Mouse (Mus musculus) CH12.LX (cell line): ENCODE measurements around the gene Fam214a. TPM values are rescaled to one million over a fixed set of nuclear protein-coding genes. Genes with fewer than 3 reads are reported as not detected.

Experiments used
- DNase-seq: peaks from one replicate; pipeline ENCODE4 v3.0.0-alpha.2; 2013; ENCODE audit errors: extremely low read depth
- H3K27ac ChIP-seq: 2 replicates; pipeline ENCODE4 v1.5.1; 2012; ENCODE audit warnings: low read depth, mild to moderate bottlenecking, control low read depth, moderate library complexity; ENCODE audit not compliant: insufficient read depth
- H3K27me3 ChIP-seq: replicated peaks from 2 replicates; pipeline ENCODE3; 2012; ENCODE audit warnings: inconsistent platforms
- H3K36me3 ChIP-seq, 2 experiments: replicated peaks in 1 of 2; 2 replicates each; pipeline versions ENCODE3 to v1.6.1; 2012; ENCODE audit warnings: inconsistent platforms in 1 of 2, low read length in 1 of 2, mild to moderate bottlenecking in 1 of 2, mixed read lengths in 1 of 2, moderate library complexity in 1 of 2; ENCODE audit not compliant: control insufficient read depth in 1 of 2, insufficient read depth in 1 of 2
- H3K4me1 ChIP-seq, 2 experiments: 2 replicates each; pipeline ENCODE4 v1.6.1; 2012; ENCODE audit warnings: inconsistent platforms in 1 of 2, moderate library complexity in 1 of 2; ENCODE audit not compliant: insufficient read depth in 2 of 2, control insufficient read depth in 1 of 2
- H3K4me2 ChIP-seq: 2 replicates; pipeline ENCODE4 v1.6.1; 2012; ENCODE audit warnings: low read depth, mild to moderate bottlenecking, control low read depth; ENCODE audit not compliant: poor library complexity, insufficient read depth, severe bottlenecking
- H3K4me3 ChIP-seq, 3 experiments: fragments of 150-350 bp in 1 of 3; sonication (generic) in 1 of 3; replicated peaks in 1 of 3; 2 replicates each; pipeline versions ENCODE3 to v1.5.1; 2011 to 2012; ENCODE audit warnings: low read depth in 2 of 3, low read length in 2 of 3, mild to moderate bottlenecking in 2 of 3, moderate library complexity in 2 of 3, control low read depth in 1 of 3, improper control_type of control experiment in 1 of 3, inconsistent platforms in 1 of 3, mixed read lengths in 1 of 3; ENCODE audit not compliant: poor library complexity in 1 of 3
- H3K79me2 ChIP-seq: replicated peaks from 2 replicates; pipeline ENCODE4 v1.6.1; 2012; ENCODE audit warnings: mild to moderate bottlenecking, moderate library complexity; ENCODE audit not compliant: control insufficient read depth, poor library complexity, insufficient read depth, severe bottlenecking; ENCODE audit errors: extremely low read depth
- H3K9ac ChIP-seq: 2 replicates; pipeline ENCODE4 v1.6.1; 2012; ENCODE audit warnings: low read depth, mild to moderate bottlenecking, control low read depth, moderate library complexity; ENCODE audit not compliant: insufficient read depth
- H3K9me3 ChIP-seq: replicated peaks from 2 replicates; pipeline ENCODE3; 2012; ENCODE audit warnings: low read length, inconsistent platforms, mixed read lengths
- CHD1 ChIP-seq: IDR thresholded peaks from 2 replicates; pipeline ENCODE4 v1.6.1; 2012; ENCODE audit warnings: low read depth, low read length, improper control_type of control experiment, inconsistent platforms
- CHD2 ChIP-seq: IDR thresholded peaks from 2 replicates; pipeline ENCODE4 v1.6.1; 2011; ENCODE audit warnings: low read length, improper control_type of control experiment
- CTCF ChIP-seq, 2 experiments: IDR thresholded peaks in 1 of 2; conservative IDR thresholded peaks in 1 of 2; 2 replicates each; pipeline ENCODE4 v1.5.1; 2011 to 2012; ENCODE audit warnings: low read depth in 2 of 2, low read length in 2 of 2, improper control_type of control experiment in 1 of 2, inconsistent platforms in 1 of 2, mild to moderate bottlenecking in 1 of 2, moderate library complexity in 1 of 2
- EP300 ChIP-seq: IDR thresholded peaks from 2 replicates; pipeline ENCODE4 v1.6.1; 2011; ENCODE audit warnings: low read length, improper control_type of control experiment
- KAT2A ChIP-seq: IDR thresholded peaks from 2 replicates; pipeline ENCODE4 v1.6.1; 2012; ENCODE audit warnings: low read length, improper control_type of control experiment, inconsistent platforms; ENCODE audit not compliant: insufficient replicate concordance
- MYC ChIP-seq: IDR thresholded peaks from 2 replicates; pipeline ENCODE4 v1.6.1; 2011; ENCODE audit warnings: low read depth, mild to moderate bottlenecking, improper control_type of control experiment, low read length
- NRF1 ChIP-seq: IDR thresholded peaks from 2 replicates; pipeline ENCODE4 v1.6.1; 2014; ENCODE audit warnings: low read depth, mild to moderate bottlenecking, inconsistent platforms, low read length, improper control_type of control experiment, moderate library complexity
- PAX5 ChIP-seq: IDR thresholded peaks from 2 replicates; pipeline ENCODE4 v1.6.1; 2012; ENCODE audit warnings: low read length, inconsistent platforms, mixed read lengths
- TBP ChIP-seq: conservative IDR thresholded peaks from 2 replicates; pipeline ENCODE4 v1.6.1; 2011; ENCODE audit warnings: low read depth, low read length, improper control_type of control experiment
- TCF12 ChIP-seq: IDR thresholded peaks from 2 replicates; pipeline ENCODE4 v1.6.1; 2014; ENCODE audit warnings: low read depth, mild to moderate bottlenecking, inconsistent platforms, low read length, improper control_type of control experiment
- ZNF384 ChIP-seq: IDR thresholded peaks from 2 replicates; pipeline ENCODE4 v1.6.1; 2012; ENCODE audit warnings: low read depth, low read length, improper control_type of control experiment, inconsistent platforms
- dilution Hi-C: fragments of 300-500 bp; cut with MboI; formaldehyde crosslinking; loops from 2 replicates; pipeline ENCODE4 v1.14.3; 2020; ENCODE audit warnings: low sequenced_read_pairs; ENCODE audit not compliant: extremely low pct_unique_long_range_greater_than_20kb, extremely low pct_ligation_motif_present
- in situ Hi-C: fragments of 300-500 bp; cut with MboI; formaldehyde crosslinking; loops from 3 replicates; pipeline ENCODE4 v1.14.3; 2019; ENCODE audit warnings: low sequenced_read_pairs, low pct_ligation_motif_present, low pct_unique_long_range_greater_than_20kb, mixed read lengths
- polyA plus RNA-seq: library from polyadenylated mRNA; unstranded; fragments of >175 nt; gene quantifications from 2 replicates; pipeline ENCODE4 v1.2.1, GENCODE M21; 2012; ENCODE audit warnings: low read depth; ENCODE audit not compliant: insufficient read length
- total RNA-seq, 2 experiments: library from RNA; depleted of rRNA; stranded (reverse); fragments of 300-350 nt in 1 of 2; fragments of >200 nt in 1 of 2; gene quantifications; 2 replicates each; pipeline ENCODE4 v1.2.3; 2012 to 2014

Fam214a gene
- total and polyA plus RNA-seq, 3 experiments, result 6.2 to 8.6 (median 7.0) TPM

DNA sequence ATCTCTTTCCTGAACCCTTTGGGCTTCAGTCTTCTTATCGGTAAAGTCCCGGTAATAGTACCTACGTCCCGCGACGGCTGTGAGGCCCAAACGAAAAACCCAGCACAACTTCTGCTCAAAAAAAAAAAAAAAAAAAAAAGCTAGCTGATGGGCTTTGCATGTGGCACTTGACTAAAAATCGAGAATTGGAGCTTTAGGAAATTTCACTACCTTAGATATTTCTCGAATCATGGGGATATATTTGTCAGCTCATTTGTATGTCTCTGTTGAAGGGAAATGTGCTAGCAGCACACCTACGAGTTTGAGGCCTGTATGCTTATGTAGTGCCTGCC lies 85.6 kb downstream of the Fam214a start:
- Histone ChIP-seq H3K9ac (peak overlapping the region; percentile 97), H3K4me1 (peaks cover 0 to 48% of the 10 kb centered on the region in 2 experiments; a peak in 3 of 4 replicates), H3K4me3 (peak overlapping the region; percentile 80 to 98 (median 93)), H3K27me3 (no peaks in the 10 kb centered on the region), H3K4me2 (peak overlapping the region; percentile 94), H3K36me3 (peaks cover 3 to 21% of the 10 kb centered on the region in 2 experiments), H3K9me3 (no peaks in the 10 kb centered on the region), H3K79me2 (peaks cover 53% of the 10 kb centered on the region), H3K27ac (peak overlapping the region; percentile 70)
- peak; percentile 19 for DNase-seq
- dilution Hi-C loops, result no loop called here
- TF ChIP-seq MYC (0 out of 2 replicates have a peak, but pooled peaks have one; percentile 12), ZNF384 (peak; percentile 84), NRF1 (no peak), TCF12 (no peak)
- in situ Hi-C loops, result no loop called here

DNA sequence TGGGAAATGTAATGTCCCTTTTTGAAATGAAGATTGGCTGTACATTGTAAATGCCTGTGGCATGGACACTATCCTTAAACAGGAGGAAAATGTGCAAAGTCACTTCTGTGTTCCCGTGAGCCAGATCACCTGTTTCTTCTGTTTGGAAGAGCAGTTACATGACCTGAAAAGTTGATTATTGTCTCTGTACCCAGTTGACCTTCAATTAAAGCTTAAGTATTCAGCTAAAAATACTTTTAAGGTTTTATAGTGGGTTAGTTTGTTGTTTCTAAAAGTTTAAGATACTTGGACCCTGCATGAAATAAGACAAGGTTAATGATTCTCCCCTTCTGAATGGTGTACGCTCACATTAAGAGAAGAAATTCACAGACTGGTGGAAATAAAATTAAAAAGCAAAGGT lies 87.9 kb downstream of the Fam214a start:
- in situ Hi-C loops, result no loop called here
- Histone ChIP-seq H3K9me3 (no peaks in the 10 kb centered on the region), H3K9ac (no peak overlapping the region), H3K36me3 (peaks cover 9 to 37% of the 10 kb centered on the region in 2 experiments), H3K4me3 (no peak overlapping the region), H3K4me1 (peaks cover 5 to 59% of the 10 kb centered on the region in 2 experiments; a peak in 3 of 4 replicates), H3K27me3 (no peaks in the 10 kb centered on the region), H3K79me2 (peaks cover 71% of the 10 kb centered on the region), H3K4me2 (no peak overlapping the region; the same call in 1 of the 2 replicates), H3K27ac (no peak overlapping the region)
- TF ChIP-seq TBP (no peak), EP300 (no peak), KAT2A (no peak), PAX5 (no peak), CHD1 (no peak)
- no peak for DNase-seq
- dilution Hi-C loops, result no loop called here

DNA sequence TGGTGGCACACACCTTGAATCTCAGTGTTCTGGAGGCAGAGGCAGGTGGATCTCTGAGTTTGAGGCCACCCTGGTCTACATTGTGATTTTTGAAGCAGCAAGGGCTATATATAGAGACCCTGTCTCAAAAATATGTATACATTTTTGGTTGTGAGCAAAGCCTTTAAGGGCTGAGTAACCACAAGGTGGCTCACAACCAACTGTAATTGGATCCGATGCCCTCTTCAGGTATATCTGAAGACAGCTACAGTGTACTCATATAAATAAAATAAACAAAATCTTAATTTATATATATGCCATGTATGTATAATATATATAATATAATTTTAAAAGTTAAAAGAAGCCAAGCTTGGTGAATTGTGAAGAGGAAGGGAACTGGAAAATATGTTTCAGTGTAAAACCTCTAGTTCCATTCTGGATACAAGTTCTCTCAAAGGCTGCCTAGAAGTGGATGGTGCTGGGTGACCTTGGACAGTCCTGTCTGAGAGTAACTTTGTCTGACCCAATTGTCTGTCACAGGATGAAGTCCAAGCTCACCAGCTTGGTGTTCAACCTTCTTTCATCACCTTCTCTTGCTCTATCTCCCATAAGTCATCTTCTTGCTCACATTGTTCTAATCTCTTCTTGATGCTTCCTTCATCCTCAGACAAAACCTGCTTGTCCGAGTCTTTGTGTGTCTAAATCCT lies 89.3 kb downstream of the Fam214a start:
- no peak overlapping the region for H3K4me2 ChIP-seq
- peaks cover 83% of the 10 kb centered on the region for H3K79me2 ChIP-seq
- no peak overlapping the region for H3K4me3 ChIP-seq
- TF ChIP-seq CTCF (conservative IDR thresholded peaks at IDR 0.05 in 1 of 2, IDR thresholded peaks at IDR 0.05 in 1 of 2; ENCODE audit: low read depth in 2 of 2, low read length in 2 of 2) (peak in 1 of 2 experiments; percentile 64; a peak in 2 of 4 replicates), CHD2 (no peak)
- DNase-seq, result no peak
- H3K4me1 ChIP-seq, result peaks cover 5 to 64% of the 10 kb centered on the region in 2 experiments; a peak in 3 of 4 replicates
- H3K27ac ChIP-seq, result no peak overlapping the region
- H3K27me3 ChIP-seq, result no peaks in the 10 kb centered on the region
- H3K36me3 ChIP-seq, result peaks cover 21 to 51% of the 10 kb centered on the region in 2 experiments
- no peak overlapping the region for H3K9ac ChIP-seq
- no peaks in the 10 kb centered on the region for H3K9me3 ChIP-seq
- dilution Hi-C loops (no loop called here), in situ Hi-C loops (no loop called here)
